Mouse (Mus musculus): ENCODE results near the gene Nfkb2. TPM values are rescaled to one million over a fixed set of nuclear protein-coding genes. Genes with fewer than 3 reads are reported as not detected.

The Nfkb2 gene
- polyA plus RNA-seq, 1 experiment from 2014 or later, result 6.0 TPM

DNA sequence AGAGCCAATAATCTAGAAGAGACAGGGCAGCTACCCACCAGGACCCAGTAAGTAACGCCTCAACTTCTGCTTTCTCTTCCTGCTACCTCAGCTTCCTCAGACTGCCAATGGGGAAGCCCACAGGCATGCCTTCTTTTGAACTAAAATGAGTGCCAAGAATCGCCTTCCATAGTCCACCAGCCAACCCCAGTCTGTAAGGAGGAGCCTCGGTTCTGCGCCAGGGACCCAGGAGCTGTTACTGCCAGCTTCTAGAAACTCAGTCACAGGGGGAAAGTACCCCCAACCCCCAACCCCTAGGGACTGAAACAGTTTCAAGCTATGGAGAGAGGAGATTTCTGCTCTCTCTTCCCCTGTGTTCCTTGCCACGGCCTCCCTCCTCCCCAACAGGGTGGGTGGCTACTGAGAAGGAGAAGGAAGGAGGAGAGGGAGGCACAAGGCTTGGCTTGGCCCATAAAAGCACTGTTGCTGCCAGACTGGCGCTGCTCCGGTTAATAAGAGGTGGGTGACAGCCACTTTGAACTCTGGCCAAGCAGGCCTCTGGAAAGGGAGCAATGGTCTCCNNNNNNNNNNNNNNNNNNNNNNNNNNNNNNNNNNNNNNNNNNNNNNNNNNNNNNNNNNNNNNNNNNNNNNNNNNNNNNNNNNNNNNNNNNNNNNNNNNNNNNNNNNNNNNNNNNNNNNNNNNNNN lies 35.3 kb downstream of the Nfkb2 start:
- 61% methylated on average over 7 of the region's 7 CpGs for WGBS
- H3K27me3 ChIP-seq (replicated peaks; ENCODE audit: control insufficient read depth, insufficient read depth, low read length), result no peaks in the 10 kb centered on the region
- peak overlapping the region; percentile 83 for H3K4me2 ChIP-seq
- DNase-seq (ENCODE audit: low spot score) (no peak), ATAC-seq (replicated peaks; ENCODE audit: low FRiP score) (no peak)
- H3K4me1 ChIP-seq (replicated peaks; ENCODE audit: control insufficient read depth, insufficient read depth, low read length), result peaks cover 13% of the 10 kb centered on the region
- peak overlapping the region; percentile 42 for H3K9ac ChIP-seq (ENCODE audit: low read depth, low read length)
- H3K4me3 ChIP-seq (ENCODE audit: low read depth, low read length), result no peak overlapping the region
- H3K36me3 ChIP-seq (ENCODE audit: control insufficient read depth, insufficient read depth, low read length), result no peaks in the 10 kb centered on the region
- H3K9me3 ChIP-seq (ENCODE audit: control insufficient read depth, low read length), result no peaks in the 10 kb centered on the region
- peak overlapping the region; percentile 46; the same call in 1 of the 2 replicates for H3K27ac ChIP-seq (ENCODE audit: low read depth, low read length)

DNA sequence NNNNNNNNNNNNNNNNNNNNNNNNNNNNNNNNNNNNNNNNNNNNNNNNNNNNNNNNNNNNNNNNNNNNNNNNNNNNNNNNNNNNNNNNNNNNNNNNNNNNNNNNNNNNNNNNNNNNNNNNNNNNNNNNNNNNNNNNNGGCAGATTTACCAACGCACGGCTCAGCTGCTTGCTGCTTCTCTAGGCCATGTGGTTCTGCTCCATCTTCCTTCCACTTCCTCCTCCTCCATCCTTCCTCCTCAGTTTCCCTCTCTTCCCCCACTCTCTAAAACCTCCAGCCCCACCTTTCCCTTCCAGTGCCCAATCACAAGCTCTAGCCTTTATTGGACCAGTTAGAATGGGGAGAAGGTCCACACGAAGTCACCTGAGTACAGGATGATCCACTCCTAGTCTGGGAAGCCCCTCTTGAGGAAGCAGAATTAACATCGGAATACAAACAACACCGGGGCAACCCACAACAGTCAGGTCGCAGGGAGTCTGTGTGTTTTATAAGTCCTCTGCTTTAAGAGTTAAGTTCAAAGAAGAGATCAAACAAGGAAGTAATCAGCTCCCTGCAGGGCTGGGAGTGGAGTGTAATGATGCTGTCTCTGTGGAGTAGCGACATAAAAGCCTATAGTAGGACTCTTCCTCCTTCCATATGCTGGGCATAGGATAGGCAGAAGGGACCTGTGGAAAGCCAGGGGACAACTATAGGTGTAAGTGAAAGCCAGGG lies 40.7 kb downstream of the Nfkb2 start:
- no peaks in the 10 kb centered on the region for H3K36me3 ChIP-seq (ENCODE audit: control insufficient read depth, insufficient read depth, low read length)
- no peak overlapping the region for H3K27ac ChIP-seq (ENCODE audit: low read depth, low read length)
- no peaks in the 10 kb centered on the region for H3K9me3 ChIP-seq (ENCODE audit: control insufficient read depth, low read length)
- ATAC-seq (replicated peaks; ENCODE audit: low FRiP score) (no peak), DNase-seq (ENCODE audit: low spot score) (peak; percentile 29)
- H3K27me3 ChIP-seq (replicated peaks; ENCODE audit: control insufficient read depth, insufficient read depth, low read length), result 0 out of 2 replicates have a peak, but pooled peaks cover 3% of the 10 kb centered on the region
- H3K9ac ChIP-seq (ENCODE audit: low read depth, low read length), result no peak overlapping the region
- 0 out of 2 replicates have a peak, but pooled peaks cover 11% of the 10 kb centered on the region for H3K4me1 ChIP-seq (replicated peaks; ENCODE audit: control insufficient read depth, insufficient read depth, low read length)
- no peak overlapping the region for H3K4me2 ChIP-seq
- no peak overlapping the region for H3K4me3 ChIP-seq (ENCODE audit: low read depth, low read length)
- WGBS, result 25% methylated on average over 7 of the region's 7 CpGs

DNA sequence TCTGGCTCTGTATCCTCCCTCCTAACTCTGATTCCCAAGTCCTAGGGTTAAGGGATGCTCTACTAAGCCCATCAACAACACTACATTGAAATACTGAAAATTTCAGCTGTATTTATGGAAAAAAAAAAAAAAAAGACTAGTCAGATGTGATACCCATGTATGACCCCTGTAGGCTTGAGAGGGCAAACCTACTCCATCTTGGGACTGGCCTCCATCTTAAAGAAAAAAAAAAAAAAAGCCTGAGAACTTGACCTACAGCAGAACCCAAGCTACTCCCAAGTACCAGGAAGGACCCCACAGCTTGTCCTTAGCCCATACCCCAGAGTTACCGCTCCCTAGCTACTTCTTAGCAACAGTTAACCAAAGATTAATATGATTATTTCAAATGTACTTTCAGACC lies 43.0 kb downstream of the Nfkb2 start:
- ATAC-seq (replicated peaks; ENCODE audit: low FRiP score), result no peak
- WGBS, result 95% methylated on average over 1 of the region's 1 CpGs

DNA sequence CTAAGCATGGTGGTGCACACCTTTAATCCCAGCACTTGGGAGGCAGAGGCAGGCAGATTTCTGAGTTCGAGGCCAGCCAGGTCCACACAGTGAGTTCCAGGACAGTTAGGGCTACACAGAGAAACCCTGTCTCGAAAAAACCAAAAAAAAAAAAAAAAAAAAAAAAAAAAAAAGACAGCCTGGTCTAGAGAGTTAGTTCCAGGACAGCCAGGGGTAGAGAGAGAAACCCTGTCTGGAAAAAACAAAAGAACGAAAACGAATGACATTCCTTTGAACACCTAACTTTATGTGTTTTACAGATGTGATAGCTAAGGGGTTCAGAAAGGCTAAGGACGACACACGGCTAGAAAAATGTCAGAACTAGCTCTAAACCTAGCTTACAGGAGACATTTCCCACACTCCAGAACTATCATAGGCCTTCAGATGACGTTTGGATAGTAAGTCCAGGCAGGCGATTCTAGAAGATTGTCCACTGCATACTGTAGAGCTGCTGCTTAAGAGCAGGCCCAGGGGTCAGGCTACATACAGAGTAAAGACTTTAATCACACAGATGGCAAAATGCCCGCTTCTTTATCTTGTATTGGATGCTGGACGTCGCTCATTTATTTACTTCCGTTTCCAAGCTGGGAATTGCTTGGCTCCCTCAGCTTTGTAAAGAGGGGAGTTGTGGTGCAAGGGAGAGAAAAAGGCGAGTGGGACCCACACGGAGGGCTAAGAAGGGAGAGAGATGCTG lies 44.0 kb downstream of the Nfkb2 start:
- Histone ChIP-seq H3K27ac (ENCODE audit: low read depth, low read length) (no peak overlapping the region), H3K36me3 (ENCODE audit: control insufficient read depth, insufficient read depth, low read length) (no peaks in the 10 kb centered on the region), H3K9me3 (ENCODE audit: control insufficient read depth, low read length) (no peaks in the 10 kb centered on the region), H3K27me3 (replicated peaks; ENCODE audit: control insufficient read depth, insufficient read depth, low read length) (0 out of 2 replicates have a peak, but pooled peaks cover 5% of the 10 kb centered on the region), H3K4me1 (replicated peaks; ENCODE audit: control insufficient read depth, insufficient read depth, low read length) (peaks cover 13% of the 10 kb centered on the region; the same call in 1 of the 2 replicates), H3K4me2 (peak overlapping the region; percentile 85), H3K4me3 (ENCODE audit: low read depth, low read length) (peak overlapping the region; percentile 65), H3K9ac (ENCODE audit: low read depth, low read length) (peak overlapping the region; percentile 74)
- DNase-seq (ENCODE audit: low spot score) (no peak), ATAC-seq (replicated peaks; ENCODE audit: low FRiP score) (0 out of 2 replicates have a peak, but pooled peaks have one; percentile 10)
- WGBS, result 33% methylated on average over 14 of the region's 14 CpGs

More for the DNA sequence above, 43.0 kb downstream of the Nfkb2 start:
- DNase-seq (ENCODE audit: low spot score), result no peak
- Histone ChIP-seq H3K9ac (ENCODE audit: low read depth, low read length) (no peak overlapping the region), H3K4me1 (replicated peaks; ENCODE audit: control insufficient read depth, insufficient read depth, low read length) (0 out of 2 replicates have a peak, but pooled peaks cover 11% of the 10 kb centered on the region), H3K9me3 (ENCODE audit: control insufficient read depth, low read length) (no peaks in the 10 kb centered on the region), H3K4me2 (no peak overlapping the region), H3K27me3 (replicated peaks; ENCODE audit: control insufficient read depth, insufficient read depth, low read length) (0 out of 2 replicates have a peak, but pooled peaks cover 5% of the 10 kb centered on the region), H3K4me3 (ENCODE audit: low read depth, low read length) (no peak overlapping the region), H3K27ac (ENCODE audit: low read depth, low read length) (no peak overlapping the region), H3K36me3 (ENCODE audit: control insufficient read depth, insufficient read depth, low read length) (no peaks in the 10 kb centered on the region)

- under 1% methylated on average over 73 of the region's 78 CpGs for whole genome bisulfite sequencing
- H3K36me3 ChIP-seq (ENCODE audit: control insufficient read depth, insufficient read depth, low read length), result no peaks in the 10 kb centered on the region
- H3K4me1 ChIP-seq (replicated peaks; ENCODE audit: control insufficient read depth, insufficient read depth, low read length), result peaks cover 13% of the 10 kb centered on the region; the same call in 1 of the 2 replicates
- H3K4me3 ChIP-seq (ENCODE audit: low read depth, low read length), result peak overlapping the region; percentile 65
- H3K9me3 ChIP-seq (ENCODE audit: control insufficient read depth, low read length), result no peaks in the 10 kb centered on the region
- no peak overlapping the region; the same call in 1 of the 2 replicates for H3K27ac ChIP-seq (ENCODE audit: low read depth, low read length)
- ATAC-seq (replicated peaks; ENCODE audit: low FRiP score) (peak; percentile 58), DNase-seq (ENCODE audit: low spot score) (peak; percentile 78)
- peak overlapping the region; percentile 85 for H3K4me2 ChIP-seq
- 0 out of 2 replicates have a peak, but pooled peaks cover 5% of the 10 kb centered on the region for H3K27me3 ChIP-seq (replicated peaks; ENCODE audit: control insufficient read depth, insufficient read depth, low read length)
- H3K9ac ChIP-seq (ENCODE audit: low read depth, low read length), result peak overlapping the region; percentile 74
Measured at GRCm38 (mm10) chr19:46348761-46349458, 44.8 kb downstream of the Nfkb2 start.

GRCm38 (mm10) chr19:46349550-46349949 lies 45.4 kb downstream of the Nfkb2 start:
- H3K36me3 ChIP-seq (ENCODE audit: control insufficient read depth, insufficient read depth, low read length), result no peaks in the 10 kb centered on the region
- no peaks in the 10 kb centered on the region for H3K9me3 ChIP-seq (ENCODE audit: control insufficient read depth, low read length)
- H3K9ac ChIP-seq (ENCODE audit: low read depth, low read length), result peak overlapping the region; percentile 74
- H3K27me3 ChIP-seq (replicated peaks; ENCODE audit: control insufficient read depth, insufficient read depth, low read length), result 0 out of 2 replicates have a peak, but pooled peaks cover 5% of the 10 kb centered on the region
- peak overlapping the region; percentile 85 for H3K4me2 ChIP-seq
- no peak overlapping the region for H3K27ac ChIP-seq (ENCODE audit: low read depth, low read length)
- H3K4me1 ChIP-seq (replicated peaks; ENCODE audit: control insufficient read depth, insufficient read depth, low read length), result peaks cover 13% of the 10 kb centered on the region; the same call in 1 of the 2 replicates
- 39% methylated on average over 6 of the region's 6 CpGs for WGBS
- no peak for ATAC-seq (replicated peaks; ENCODE audit: low FRiP score)
- DNase-seq (ENCODE audit: low spot score), result no peak
- peak overlapping the region; percentile 65 for H3K4me3 ChIP-seq (ENCODE audit: low read depth, low read length)

- Histone ChIP-seq H3K9ac (ENCODE audit: low read depth, low read length) (peak within 1 kb of the TSS; percentile 74), H3K4me2 (peak within 1 kb of the TSS; percentile 85), H3K4me1 (replicated peaks; ENCODE audit: control insufficient read depth, insufficient read depth, low read length) (peaks cover 10% of the 10 kb centered on the region; the same call in 1 of the 2 replicates), H3K9me3 (ENCODE audit: control insufficient read depth, low read length) (no peaks in the 10 kb centered on the region), H3K27me3 (replicated peaks; ENCODE audit: control insufficient read depth, insufficient read depth, low read length) (0 out of 2 replicates have a peak, but pooled peaks cover 5% of the 10 kb centered on the region), H3K27ac (ENCODE audit: low read depth, low read length) (no peak within 1 kb of the TSS; the same call in 1 of the 2 replicates), H3K4me3 (ENCODE audit: low read depth, low read length) (peak within 1 kb of the TSS; percentile 65), H3K36me3 (ENCODE audit: control insufficient read depth, insufficient read depth, low read length) (no peaks in the 10 kb centered on the region)
- 57% methylated on average over 10 of the region's 10 CpGs for WGBS
- ATAC-seq (replicated peaks; ENCODE audit: low FRiP score) (no peak), DNase-seq (ENCODE audit: low spot score) (no peak)
Measured at GRCm38 (mm10) chr19:46350168-46350932, 46.2 kb downstream of the Nfkb2 start, which contains the start of gene 2310034G01Rik. Gene 2310034G01Rik (minus strand): TSS chr19:46350302.
